Mouse (Mus musculus) megakaryocyte, adult 5-6 weeks (primary cell): ENCODE data around the gene Smoc1. TPM values are rescaled to one million over a fixed set of nuclear protein-coding genes. Genes with fewer than 3 reads are reported as not detected.

Source experiments
- ATAC-seq: 2 replicates; pipeline ENCODE4 v1.8.0; 2016; ENCODE audit warnings: mild to moderate bottlenecking, inconsistent platforms; ENCODE audit not compliant: poor library complexity, severe bottlenecking
- total RNA-seq, 2 experiments: library from RNA; stranded (forward) in 1 of 2; stranded (reverse) in 1 of 2; fragments of 153-499, 151-499 nt in 1 of 2; fragments of 221-1000, 200-1000 nt in 1 of 2; gene quantifications; 2 replicates each; pipeline versions ENCODE4 v1.2.3 to v1.2.4; 2015 to 2017

Smoc1 gene
- total RNA-seq, 2 experiments from 2014 or later, result 0.18 to 0.25 TPM

DNA sequence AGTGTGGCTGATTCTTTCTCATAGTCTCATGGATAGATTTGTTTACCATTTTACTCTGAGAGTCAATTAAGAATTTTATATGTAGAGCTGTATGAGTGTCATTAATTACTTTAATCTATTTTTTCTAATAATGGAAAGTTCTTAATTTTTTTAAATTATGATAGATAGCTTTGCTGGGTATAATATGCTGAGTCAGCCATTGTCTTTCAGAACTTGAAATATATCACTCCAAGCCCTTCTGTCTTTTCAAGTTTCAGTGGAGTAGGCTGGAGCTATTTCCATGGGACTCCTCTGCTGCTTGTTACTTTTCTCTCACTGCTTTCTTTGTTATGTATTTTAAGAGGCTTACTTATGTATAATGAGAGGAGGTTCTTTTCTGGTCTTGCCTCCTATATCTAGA lies 93.7 kb downstream of the Smoc1 start:
- ATAC-seq, result no peak

DNA sequence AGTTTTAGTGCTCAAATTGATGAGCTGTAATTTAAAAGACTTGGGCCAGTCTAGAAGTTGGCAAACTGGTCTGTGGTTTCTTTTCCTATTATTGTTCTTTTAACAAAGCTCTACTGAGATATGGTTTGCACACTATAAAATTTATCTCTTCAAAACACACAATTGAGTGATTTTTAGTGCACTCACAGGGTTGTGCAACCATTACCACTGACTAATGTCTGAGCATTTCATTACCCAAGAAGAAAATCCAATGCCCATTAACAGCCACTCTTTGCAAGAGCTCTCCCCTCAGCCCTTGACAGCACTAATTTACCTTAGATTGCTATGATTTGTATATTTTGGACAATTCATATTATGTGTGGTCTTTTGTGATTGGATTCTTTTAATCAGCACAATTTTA lies 97.2 kb downstream of the Smoc1 start:
- ATAC-seq, result no peak

DNA sequence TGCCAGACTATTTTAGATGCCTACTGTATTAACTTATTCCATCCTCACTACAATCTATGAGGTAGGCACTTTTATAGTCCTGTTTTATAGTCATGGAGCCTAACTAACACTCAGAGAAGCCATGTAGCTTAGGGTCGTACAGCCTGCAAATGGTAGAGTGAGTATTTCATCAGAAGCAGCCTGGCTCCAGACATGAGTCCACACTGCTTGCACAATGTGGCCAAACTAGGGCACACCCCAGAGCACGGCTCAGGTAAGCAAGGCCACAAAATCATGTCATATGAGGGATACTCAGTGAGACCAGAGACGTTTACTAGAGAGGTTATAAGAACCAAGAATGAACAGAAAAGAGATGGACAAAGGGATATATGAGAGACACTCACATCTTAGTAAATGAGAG lies 100.2 kb downstream of the Smoc1 start:
- no peak for ATAC-seq

DNA sequence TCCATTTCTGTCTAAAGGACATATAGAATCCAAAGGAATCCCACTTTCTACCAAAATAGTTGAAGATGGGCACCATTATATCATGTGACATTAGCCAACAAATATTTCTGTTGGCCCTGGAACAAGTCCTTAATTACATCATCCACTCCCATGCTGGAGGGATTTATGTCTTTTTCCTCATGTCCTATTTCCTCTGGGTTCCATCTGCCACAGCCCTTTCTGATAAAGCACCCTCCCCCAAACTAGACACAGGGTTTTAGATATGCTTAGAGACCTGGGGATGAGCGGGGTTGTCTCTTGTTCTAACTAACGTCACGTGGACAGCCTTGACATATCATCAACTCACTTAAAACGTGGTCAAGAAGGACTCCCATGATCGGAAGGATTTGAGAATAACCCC lies 102.1 kb downstream of the Smoc1 start:
- no peak for ATAC-seq

DNA sequence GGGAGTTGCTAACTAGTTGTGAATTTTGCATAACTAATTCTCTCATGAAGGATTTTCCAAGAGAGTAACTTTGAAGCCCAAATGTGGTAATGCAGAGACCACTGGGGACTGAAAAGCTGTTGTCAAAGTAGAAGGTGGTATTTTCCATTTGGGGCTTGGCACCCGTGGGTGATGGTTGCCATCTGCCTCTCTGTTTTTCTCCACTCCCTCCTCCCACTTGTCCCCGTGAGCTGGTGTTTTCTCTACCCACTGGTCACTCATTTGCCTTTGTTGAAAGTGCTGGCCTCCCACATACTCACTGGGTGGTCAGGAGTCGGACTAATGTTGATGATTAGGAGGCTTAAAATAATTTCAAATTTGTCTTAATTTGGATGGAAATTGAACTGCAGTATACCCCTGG lies 104.1 kb downstream of the Smoc1 start:
- ATAC-seq, result no peak

DNA sequence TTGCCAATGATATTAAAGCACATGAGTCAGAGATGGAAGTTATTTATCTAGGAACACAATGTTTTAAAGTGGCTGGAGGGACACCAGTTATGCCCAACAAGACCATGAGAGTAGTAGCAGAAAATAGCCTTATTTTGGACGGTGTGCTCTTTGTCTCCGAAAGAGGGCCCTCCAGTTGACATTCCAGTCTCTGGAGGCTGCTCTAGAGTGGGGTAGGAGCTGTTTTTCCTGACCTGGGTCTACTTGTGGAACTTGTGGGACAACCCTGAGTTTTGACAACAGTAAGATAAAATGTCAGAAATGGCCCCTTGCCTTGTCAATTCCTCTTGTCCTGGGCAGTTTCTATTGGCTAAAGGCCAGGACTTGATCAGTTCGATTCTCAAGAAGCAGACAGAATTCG lies 104.5 kb downstream of the Smoc1 start:
- ATAC-seq, result no peak

DNA sequence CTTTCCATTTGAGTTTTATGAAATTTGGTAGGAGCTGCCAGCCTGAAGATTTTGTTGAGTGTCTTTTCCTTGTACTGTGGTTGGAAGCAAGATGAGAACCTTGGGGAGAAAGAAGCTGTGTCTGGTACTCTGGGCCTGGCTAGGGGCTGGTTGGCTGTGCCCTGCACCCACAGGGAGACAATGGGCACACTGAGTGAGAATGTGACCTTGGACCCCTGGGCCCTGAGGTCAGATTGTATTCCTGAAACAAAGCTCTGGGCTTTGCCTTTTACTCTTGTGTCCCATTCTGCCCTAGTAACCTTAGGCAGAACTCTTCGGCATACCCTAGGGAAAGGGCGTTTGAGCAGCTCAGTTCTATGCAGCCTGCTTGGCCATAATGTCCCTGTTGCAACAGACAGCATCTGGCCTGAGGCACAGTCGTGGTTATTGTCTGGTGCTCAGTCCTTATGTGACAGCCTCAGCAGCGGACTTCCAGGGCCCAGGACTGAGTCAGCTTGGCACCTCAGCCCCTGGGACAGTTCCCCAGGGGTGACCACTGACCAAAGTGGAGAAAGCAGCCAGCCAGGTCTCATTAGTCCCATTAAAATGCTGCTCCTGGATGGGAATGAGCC lies 106.6 kb downstream of the Smoc1 start:
- no peak for ATAC-seq

DNA sequence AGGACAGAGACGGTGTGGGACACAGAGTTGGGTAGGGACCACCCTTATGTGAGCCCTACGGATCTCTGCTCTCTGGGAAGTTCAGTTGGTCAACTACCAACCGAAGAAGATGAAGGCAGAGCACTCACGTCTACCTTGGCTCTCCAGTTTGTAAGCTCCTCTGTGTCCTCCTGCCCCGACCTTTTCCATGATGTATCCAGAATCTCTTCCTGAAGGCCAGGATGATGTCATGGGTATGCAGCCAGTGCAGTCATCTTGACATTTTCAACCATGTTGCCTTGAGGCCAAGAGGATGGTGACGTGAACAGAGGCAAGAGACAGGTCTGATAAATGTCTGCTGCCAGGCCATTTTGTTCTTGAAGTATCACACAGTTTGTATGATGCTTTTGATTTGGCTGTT lies 111.6 kb downstream of the Smoc1 start:
- ATAC-seq, result no peak

DNA sequence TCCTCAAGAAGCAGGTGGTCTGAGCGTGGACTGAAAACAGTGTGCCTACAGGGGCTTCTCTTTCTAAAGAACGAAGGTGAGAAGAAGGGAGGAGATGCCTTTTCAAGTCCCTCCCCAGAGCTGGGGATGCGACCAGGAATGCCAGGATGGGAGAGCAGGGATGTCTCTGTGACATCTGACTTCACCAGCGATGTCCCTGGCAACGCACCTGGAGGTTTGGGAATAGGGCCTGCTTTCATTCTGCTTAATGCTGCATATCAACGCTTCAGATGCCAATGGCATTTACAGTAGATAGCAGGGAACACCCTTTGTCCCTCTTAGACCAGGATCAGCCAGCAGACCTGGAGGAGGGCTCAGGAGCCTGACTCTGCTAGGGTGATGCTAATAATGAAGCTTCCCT lies 112.9 kb downstream of the Smoc1 start:
- ATAC-seq, result no peak

DNA sequence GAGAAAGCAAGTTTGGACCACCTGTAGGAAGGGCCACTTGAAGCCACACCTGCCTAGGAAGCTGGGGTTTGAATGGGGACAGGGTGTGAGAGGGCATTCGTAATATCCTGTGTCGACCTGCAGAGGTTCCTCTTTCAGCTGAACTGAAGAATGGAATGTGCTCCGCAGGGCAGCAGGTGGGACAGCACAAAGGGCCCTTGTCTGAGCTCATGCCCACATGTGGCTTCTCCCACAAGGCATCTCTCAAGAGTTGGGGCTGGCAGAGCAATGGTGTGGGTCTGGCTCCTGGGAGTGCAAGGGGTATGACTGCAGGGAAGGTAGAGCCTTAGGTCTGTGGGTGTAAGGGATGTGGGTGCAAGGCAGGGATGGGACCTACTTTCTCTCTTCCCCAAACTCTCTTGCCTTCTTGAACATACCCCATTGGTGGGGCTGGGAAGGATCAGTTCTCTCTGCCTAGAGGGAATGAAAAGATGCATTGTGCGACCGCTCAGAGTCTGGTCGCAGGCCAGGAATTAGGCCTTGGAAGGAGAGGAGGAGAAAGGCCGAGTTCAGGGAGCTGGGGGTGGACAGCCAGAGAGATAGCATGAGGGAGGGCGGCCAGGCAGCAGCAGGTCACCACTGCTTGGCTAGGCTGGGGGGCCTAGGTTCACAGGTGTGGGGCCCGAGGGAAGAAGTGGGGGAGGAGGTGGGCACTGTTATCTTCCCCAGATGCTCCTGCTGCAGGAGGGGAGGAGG lies 114.2 kb downstream of the Smoc1 start:
- peak; percentile 70 for ATAC-seq

DNA sequence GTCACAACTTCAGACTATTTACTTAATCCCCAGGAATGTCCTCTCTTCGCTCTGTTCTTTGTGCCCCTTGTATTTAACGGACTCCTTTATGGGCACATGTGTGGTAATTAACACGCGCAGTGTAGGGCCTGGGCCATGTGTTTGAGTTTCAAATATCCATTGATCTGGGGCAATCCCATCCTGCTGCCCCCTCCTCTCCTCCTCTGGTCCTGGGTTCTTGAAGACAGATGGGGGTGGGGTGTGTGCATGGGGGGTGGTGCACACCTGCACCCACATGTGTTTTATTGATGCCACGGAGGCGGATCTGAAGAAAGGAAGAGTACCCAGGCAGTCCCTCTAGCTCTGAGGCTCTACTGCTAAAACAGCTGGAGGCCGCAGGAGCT lies 114.7 kb downstream of the Smoc1 start:
- no peak for ATAC-seq

DNA sequence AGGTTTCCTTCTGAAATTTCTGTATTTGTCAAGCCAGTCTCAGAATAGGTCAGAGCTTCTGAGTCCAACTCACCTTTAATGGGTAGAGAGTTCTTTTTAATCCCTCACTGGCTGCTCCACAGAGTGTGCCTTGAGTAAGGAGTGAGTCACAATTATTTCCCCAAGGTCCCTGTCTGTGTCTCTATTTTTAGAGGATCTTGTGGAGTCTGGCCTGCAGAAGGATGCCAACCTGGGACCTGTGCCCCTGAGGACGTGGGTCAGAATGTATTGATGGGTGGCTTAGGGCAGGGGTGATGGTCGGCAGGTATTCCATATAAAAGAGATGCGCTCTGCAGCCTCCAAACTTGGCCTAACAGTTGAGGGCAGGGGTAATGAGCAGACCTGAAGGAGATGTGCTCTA lies 115.6 kb downstream of the Smoc1 start:
- ATAC-seq, result no peak

DNA sequence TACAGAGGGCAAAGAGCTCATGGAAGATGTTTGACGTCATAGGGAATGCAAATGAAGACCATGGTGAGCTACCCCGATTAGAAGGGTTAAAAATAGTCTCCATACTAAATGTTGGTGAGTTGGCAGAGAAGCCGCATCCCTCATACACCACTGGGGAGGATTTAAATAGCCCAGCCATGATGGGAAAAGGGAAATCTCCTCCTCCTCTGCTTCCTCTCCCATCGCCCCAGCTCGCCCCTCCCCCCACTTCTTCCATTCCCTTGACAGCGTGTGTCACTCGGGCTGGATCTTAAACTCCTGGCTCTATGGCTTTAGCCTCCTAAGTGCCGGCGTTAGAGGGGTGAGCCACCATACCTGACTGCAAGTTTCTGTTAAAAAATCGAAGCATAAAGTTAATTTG lies 117.6 kb downstream of the Smoc1 start:
- no peak for ATAC-seq

DNA sequence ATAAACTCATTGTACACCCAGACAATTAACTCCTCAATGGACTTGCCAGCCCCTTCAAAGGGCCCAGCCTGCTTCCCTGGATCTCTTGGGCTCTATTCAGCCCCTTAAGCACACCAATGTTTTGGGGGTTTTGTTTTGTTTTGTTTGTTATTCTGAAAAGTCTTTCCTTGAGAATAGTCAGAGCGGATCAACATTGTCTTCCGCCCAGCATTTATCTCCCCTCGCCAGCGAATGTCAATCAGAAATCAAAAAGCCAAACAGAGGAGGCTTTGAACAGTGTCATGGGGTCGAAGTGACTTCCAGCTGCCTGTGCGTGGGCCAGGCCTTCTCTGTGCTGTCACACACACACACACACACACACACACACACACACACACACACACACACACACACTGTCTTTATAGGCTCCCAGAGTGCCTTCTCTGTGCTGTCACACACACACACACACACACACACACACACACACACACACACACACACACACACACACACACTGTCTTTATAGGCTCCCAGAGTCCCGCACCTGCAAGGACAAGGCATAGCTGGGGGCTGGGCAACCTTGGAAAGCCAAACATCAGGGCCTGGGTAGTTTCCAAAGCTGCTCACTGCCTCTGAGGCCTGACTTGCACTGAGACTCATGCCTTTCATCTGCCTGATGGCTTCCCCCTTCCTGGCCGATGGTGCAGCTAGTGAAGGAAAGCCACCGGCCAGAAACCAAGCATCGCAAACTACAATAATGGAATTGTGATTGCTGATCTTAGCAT lies 120.0 kb downstream of the Smoc1 start:
- ATAC-seq, result no peak

DNA sequence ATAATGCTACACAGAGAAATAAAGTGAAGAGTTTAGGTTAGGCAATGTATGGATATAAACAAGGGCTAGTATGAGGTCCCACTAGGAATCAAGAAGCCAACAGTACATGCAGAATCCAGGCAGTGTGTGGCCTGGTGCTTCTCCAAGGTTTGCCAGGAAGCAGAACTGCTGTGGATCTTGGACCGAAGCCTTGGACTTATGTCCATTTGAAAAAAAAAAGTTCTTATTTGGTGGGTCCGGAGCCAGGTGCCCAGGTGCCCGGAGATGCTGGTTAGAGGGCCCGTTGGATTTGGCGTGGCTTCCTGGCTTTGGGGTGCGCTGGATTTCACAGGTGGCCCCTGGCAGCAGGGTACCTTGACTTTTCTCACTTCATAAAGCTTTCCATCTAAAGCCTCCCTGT lies 121.3 kb downstream of the Smoc1 start:
- no peak for ATAC-seq

DNA sequence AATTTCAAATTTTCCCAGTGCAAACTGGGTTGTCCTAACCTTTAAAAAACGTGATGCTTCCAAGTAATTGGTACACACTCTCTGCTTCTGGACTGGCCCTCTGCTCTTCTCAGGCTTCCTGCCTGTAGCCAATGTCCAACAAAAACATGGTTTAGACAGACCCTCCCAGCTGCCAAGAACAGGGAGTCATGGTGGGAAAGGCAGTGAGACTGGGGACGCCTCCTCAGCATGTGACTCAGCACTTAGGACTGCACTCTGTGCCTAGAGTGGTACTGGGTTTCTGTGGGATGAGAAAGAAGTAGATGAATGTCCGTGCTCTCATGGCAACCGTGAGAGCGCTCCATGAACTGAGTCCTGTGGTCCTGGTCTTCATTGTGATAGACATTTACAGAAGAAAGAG lies 124.3 kb downstream of the Smoc1 start:
- ATAC-seq, result no peak

DNA sequence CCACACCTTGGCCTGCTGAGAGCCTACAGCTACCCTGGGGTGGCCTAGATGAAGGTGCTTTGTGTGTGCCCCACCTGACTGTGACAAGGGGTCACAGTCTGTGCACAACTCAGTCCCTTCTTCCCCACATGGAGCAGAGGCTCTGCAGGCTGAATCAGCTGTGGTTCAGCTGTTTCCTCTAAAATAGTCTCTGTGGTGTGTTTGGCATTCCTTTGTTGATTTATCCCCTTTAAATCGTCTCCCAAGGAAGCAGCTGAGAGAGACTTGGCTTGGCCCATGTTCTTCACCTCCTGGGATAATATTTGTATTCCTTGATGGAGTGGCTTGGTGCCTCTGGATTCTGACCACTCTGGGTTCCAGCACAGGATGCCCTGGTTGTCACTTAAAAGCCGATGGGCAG lies 125.5 kb downstream of the Smoc1 start:
- no peak for ATAC-seq

DNA sequence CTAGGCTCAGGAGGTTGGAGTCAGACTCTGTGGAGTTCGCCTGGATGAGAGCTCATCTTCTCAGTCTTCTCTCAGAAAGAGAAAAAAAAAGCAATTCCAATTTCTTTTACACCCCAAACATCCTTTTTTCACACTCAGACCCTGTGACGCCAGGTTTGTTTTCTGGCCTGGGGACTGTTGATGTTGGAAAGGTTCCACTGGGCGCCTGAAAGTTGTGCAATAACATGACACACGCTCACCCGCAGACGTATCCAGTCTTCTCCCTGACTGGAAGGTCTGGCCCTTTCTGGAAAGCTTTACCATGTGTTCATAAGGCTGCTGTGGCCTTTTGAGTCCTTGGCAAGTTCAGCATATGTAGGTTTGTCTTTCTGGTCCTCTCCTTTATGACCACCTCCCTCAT lies 129.1 kb downstream of the Smoc1 start:
- ATAC-seq, result no peak

DNA sequence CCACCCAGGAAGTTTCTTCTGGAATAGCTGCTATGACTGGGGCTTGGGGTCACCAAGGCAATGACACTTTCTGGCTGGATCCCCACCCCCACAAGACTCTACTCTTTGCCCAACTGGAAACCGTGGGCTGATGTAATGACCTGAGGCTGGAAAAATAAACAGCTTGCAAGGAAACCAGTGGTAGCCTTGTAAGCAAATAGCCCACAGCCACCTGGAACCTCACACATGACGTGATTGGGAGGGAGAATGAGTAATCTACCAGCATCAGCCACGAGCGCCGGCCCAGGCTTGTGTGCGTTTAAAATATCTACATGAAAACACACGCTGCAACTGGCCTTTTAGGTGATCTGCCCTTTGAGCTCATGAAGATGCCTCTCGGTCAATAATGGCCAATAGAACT lies 130.2 kb downstream of the Smoc1 start:
- ATAC-seq, result no peak

DNA sequence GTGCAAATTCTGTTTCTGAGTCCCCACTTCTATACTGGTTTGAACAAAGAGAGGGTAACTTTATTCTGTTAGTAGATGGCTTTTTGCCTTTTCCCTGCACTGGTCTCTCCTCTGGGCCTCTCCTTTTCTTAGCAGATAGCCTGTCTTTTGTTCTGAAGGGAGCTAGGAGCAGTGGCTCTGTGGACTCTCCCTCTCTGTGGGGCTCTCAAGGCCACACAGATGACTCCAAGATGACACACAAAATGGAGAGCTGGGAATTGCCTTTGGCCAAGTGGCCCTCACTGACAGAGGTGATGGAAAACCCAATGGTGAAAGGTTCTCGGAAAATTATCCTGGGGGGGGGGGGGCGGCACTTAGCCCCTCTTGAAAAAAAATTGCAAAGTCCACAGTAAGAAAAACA lies 133.3 kb downstream of the Smoc1 start:
- ATAC-seq, result no peak

DNA sequence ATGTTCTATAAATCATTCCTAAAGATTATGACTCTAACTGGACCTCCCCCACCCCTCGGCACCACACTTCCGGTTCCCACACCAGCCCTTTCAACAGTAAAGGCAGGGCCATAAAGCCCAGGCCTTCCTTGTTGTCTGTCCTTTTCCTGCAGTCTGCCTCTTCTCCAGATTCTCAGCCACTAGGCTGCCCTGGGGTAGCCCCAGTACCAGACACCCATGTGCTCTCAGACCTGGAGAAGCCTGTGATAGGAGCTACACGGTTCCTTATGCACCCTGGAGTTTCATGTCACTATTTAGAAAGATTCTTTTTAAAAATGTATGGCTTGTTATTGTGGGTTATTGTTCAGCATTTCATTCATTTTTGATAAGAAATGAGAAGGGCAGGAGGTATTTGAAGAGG lies 133.8 kb downstream of the Smoc1 start:
- ATAC-seq, result no peak

DNA sequence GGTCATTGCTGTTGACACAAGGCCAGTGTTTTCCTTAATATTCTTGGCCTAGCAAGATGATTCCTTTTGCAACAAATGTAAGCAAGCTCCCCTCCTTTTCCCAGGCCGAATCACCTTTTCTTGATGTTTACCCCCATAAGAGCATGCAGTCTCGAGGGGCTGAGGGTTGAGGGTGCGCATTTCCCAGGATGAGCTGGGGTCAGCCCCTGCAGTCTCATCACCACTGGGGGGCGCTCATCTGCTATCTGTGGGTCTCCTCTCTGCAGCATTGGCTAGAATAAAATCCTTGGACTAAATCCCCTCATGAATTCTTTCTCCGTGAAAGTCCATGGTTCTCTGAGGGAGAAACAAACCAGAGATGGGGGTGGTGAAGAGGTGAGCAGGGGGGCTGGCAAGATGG lies 134.2 kb downstream of the Smoc1 start:
- no peak for ATAC-seq
